Mouse (Mus musculus): ENCODE data around the gene Dnmt3a. TPM values are rescaled to one million over a fixed set of nuclear protein-coding genes. Genes with fewer than 3 reads are reported as not detected.

Dnmt3a gene
- polyA plus RNA-seq, 1 experiment: 41.5 TPM

DNA sequence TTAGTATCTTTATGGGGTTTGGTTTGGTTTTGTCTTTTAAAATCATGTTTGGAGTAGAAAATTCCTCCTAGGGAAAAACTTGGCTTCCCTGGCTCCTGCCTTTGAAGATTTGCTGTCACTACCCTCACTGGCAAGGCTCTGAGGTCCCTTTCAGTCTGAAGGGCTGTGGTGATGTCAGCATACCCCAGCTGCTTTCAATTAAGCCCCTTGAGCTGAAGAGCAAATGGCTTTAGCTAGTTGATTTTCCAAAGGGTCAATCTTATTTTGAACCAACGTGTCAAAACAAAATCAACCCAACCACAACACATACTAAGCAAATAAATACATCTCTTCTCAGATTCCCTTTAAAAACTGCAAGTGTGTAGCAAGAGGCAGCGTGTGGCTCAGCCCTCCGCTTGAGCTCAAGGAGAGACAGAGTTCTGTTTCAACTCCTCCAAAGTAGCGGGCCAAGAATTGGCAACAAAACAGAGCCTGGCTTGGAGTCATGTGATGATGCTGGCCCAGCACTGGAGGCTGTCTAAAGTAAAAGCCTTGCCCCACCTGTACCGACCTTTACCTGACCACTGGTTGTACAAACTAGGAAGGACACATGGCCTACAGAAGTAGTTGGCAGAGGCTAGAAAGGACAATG, 17.3 kb upstream of the Dnmt3a start:
- Histone ChIP-seq H3K27ac (ENCODE audit: control insufficient read depth, insufficient read depth, low read depth, low read length, poor library complexity) (no peak overlapping the region), H3K4me1 (ENCODE audit: control insufficient read depth, insufficient read depth, low read length) (no peaks in the 10 kb centered on the region), H3K4me3 (replicated peaks; ENCODE audit: control insufficient read depth, low read depth, low read length) (no peak overlapping the region)
- no peak for TF ChIP-seq CTCF (IDR thresholded peaks at IDR 0.05; ENCODE audit: control insufficient read depth, insufficient read depth, low read length)
- no peak for TF ChIP-seq POLR2A (IDR thresholded peaks at IDR 0.05; ENCODE audit: borderline replicate concordance, control insufficient read depth, low read depth, low read length)
- WGBS: 79% methylated on average over 5 of the region's 5 CpGs

DNA sequence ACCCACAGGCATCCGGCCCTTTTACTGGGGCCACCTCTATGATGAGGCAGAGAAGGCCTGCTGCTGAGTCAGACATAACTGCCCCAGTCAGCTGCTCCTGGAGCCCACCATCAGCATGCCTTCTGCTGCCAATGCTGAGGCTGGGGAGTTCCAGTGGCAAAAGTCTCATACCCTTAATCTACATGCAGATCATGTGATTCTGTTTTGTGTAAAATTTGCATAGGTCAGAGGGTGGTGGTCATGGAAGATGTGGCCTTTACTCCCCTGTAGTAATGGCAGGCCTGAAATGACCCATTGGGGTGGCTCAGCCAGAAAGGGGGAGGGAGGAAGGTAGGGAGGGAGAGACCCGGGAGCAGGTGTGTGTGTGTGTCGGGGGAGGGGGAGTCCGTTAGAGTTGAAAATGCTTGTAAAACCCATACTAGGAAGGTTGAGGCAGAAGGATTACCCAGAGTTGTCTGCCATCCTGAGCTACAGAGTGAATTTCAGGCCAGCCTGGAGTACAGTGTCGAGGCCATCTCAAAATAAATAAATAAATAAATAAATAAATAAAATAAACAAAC, 16.1 kb upstream of the Dnmt3a start:
- H3K4me1 ChIP-seq (ENCODE audit: control insufficient read depth, insufficient read depth, low read length): no peaks in the 10 kb centered on the region
- 78% methylated on average over 5 of the region's 5 CpGs for WGBS
- no peak overlapping the region for H3K27ac ChIP-seq (ENCODE audit: control insufficient read depth, insufficient read depth, low read depth, low read length, poor library complexity)
- TF ChIP-seq CTCF (IDR thresholded peaks at IDR 0.05; ENCODE audit: control insufficient read depth, insufficient read depth, low read length) (no peak), POLR2A (IDR thresholded peaks at IDR 0.05; ENCODE audit: borderline replicate concordance, control insufficient read depth, low read depth, low read length) (no peak)
- no peak overlapping the region for H3K4me3 ChIP-seq (replicated peaks; ENCODE audit: control insufficient read depth, low read depth, low read length)

DNA sequence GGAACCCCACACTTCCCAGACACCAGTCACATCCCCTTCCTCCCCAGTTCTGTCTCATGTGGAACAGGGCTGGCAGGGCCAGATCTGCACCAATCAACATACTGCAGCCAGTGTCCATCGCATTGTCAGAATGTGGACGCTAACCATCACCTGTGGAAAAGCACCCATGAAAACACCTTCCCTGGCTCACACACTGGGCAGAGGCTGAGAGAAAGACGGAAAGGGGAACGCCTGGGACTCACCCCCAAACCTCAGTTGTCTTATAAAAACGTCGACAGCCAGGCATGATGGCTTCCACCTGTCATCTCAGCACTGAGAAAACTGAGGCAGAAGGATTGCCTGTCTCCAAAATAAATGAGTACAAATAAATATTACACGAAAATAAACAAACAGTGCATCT, 14.6 kb upstream of the Dnmt3a start:
- 28% methylated on average over 7 of the region's 7 CpGs for WGBS
- no peak overlapping the region for H3K4me3 ChIP-seq (replicated peaks; ENCODE audit: control insufficient read depth, low read depth, low read length)
- no peak for TF ChIP-seq CTCF (IDR thresholded peaks at IDR 0.05; ENCODE audit: control insufficient read depth, insufficient read depth, low read length)
- no peak for TF ChIP-seq POLR2A (IDR thresholded peaks at IDR 0.05; ENCODE audit: borderline replicate concordance, control insufficient read depth, low read depth, low read length)
- H3K4me1 ChIP-seq (ENCODE audit: control insufficient read depth, insufficient read depth, low read length): no peaks in the 10 kb centered on the region
- no peak overlapping the region for H3K27ac ChIP-seq (ENCODE audit: control insufficient read depth, insufficient read depth, low read depth, low read length, poor library complexity)

DNA sequence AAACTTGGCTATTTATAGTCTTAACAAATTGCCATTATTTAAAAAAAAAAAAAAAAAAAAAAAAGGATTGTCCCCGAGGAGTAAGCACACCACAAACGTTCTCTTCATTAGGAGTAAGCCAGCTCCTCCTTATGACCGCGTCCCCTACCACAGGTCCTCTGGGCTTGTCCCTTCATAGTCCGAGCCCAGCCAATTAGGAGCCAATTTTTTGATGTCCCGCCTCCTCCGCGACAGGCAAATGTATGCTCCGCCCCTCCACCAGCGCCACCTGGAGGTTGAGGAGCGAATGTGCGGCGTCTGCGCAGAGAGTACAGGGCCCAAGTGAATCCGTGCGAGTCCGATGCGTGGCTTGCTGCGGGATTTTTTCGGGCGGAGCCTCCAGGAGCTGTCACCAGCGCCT, 14.1 kb upstream of the Dnmt3a start:
- under 1% methylated on average over 22 of the region's 22 CpGs for WGBS
- H3K27ac ChIP-seq (ENCODE audit: control insufficient read depth, insufficient read depth, low read depth, low read length, poor library complexity): no peak overlapping the region
- peak overlapping the region; percentile 34 for H3K4me3 ChIP-seq (replicated peaks; ENCODE audit: control insufficient read depth, low read depth, low read length)
- H3K4me1 ChIP-seq (ENCODE audit: control insufficient read depth, insufficient read depth, low read length): no peaks in the 10 kb centered on the region
- TF ChIP-seq CTCF (IDR thresholded peaks at IDR 0.05; ENCODE audit: control insufficient read depth, insufficient read depth, low read length): peak; percentile 97
- TF ChIP-seq POLR2A (IDR thresholded peaks at IDR 0.05; ENCODE audit: borderline replicate concordance, control insufficient read depth, low read depth, low read length): peak; percentile 53; the same call in 1 of the 2 replicates

DNA sequence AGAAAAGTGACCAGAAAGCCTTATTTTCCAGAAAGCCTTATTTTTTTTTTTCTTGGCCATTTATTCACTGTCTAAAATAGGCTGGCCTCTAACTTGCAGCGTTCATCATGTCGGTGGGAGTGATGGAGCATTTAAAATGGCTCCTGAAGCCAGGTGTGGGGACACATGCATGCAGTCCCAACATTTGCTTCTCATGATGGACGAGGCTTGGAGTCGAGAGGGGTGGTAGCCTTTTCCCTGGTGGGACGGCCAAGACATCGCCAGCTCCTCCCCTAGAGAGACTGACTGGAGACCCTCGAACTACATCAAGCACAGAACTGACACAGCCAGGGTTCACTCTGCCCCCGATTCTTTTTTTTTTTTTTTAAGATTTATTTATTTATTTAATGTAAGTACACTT, 13.6 kb upstream of the Dnmt3a start:
- 28% methylated on average over 8 of the region's 8 CpGs for WGBS
- no peak overlapping the region for H3K4me3 ChIP-seq (replicated peaks; ENCODE audit: control insufficient read depth, low read depth, low read length)
- no peaks in the 10 kb centered on the region for H3K4me1 ChIP-seq (ENCODE audit: control insufficient read depth, insufficient read depth, low read length)
- TF ChIP-seq CTCF (IDR thresholded peaks at IDR 0.05; ENCODE audit: control insufficient read depth, insufficient read depth, low read length) (no peak), POLR2A (IDR thresholded peaks at IDR 0.05; ENCODE audit: borderline replicate concordance, control insufficient read depth, low read depth, low read length) (no peak)
- no peak overlapping the region for H3K27ac ChIP-seq (ENCODE audit: control insufficient read depth, insufficient read depth, low read depth, low read length, poor library complexity)

DNA sequence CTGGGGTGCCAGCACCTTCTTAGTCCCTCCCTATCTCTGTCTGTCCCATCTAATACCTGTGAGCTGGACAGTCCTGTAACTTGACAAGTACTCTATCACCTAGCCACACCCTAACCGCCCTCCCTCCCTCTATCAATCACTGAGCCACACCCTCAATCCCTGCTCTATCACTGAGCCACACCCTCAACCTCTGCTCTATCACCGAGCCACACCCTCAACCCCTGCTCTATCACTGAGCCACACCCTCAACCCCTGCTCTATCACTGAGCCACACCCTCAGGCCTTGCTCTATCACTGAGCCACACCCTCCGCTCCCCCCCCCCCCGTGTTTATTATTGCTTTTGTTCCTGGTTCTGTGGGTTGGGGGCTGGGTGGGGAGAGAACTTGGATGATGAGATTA, 10.2 kb upstream of the Dnmt3a start:
- H3K4me3 ChIP-seq (replicated peaks; ENCODE audit: control insufficient read depth, low read depth, low read length): no peak overlapping the region
- TF ChIP-seq POLR2A (IDR thresholded peaks at IDR 0.05; ENCODE audit: borderline replicate concordance, control insufficient read depth, low read depth, low read length) (no peak), CTCF (IDR thresholded peaks at IDR 0.05; ENCODE audit: control insufficient read depth, insufficient read depth, low read length) (no peak)
- WGBS: 52% methylated on average over 3 of the region's 4 CpGs
- peaks cover 3% of the 10 kb centered on the region for H3K4me1 ChIP-seq (ENCODE audit: control insufficient read depth, insufficient read depth, low read length)
- H3K27ac ChIP-seq (ENCODE audit: control insufficient read depth, insufficient read depth, low read depth, low read length, poor library complexity): no peak overlapping the region

DNA sequence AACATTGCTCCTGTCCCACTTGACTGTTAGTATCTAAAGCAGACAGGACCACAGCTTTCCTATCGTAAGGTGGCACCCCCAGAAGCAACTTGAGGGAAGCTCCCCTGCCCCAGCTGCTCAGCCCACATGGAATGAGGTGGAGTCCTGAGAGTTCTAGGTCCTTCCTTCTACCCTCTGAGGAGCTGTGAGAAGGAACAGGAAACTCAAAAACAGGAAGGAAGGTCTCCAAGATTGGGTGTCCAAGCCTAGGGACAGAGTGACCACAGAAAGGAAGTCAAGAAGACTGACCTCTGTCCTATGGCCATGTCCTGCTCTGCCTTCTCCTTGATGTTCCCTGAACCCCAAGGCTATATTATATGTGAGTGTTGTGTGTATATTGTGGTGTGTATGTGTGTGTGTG, 6.3 kb upstream of the Dnmt3a start:
- TF ChIP-seq POLR2A (IDR thresholded peaks at IDR 0.05; ENCODE audit: borderline replicate concordance, control insufficient read depth, low read depth, low read length) (no peak), CTCF (IDR thresholded peaks at IDR 0.05; ENCODE audit: control insufficient read depth, insufficient read depth, low read length) (no peak)
- H3K27ac ChIP-seq (ENCODE audit: control insufficient read depth, insufficient read depth, low read depth, low read length, poor library complexity): no peak overlapping the region
- peaks cover 3% of the 10 kb centered on the region for H3K4me1 ChIP-seq (ENCODE audit: control insufficient read depth, insufficient read depth, low read length)
- WGBS: 21% methylated on average over 1 of the region's 1 CpGs
- H3K4me3 ChIP-seq (replicated peaks; ENCODE audit: control insufficient read depth, low read depth, low read length): no peak overlapping the region

DNA sequence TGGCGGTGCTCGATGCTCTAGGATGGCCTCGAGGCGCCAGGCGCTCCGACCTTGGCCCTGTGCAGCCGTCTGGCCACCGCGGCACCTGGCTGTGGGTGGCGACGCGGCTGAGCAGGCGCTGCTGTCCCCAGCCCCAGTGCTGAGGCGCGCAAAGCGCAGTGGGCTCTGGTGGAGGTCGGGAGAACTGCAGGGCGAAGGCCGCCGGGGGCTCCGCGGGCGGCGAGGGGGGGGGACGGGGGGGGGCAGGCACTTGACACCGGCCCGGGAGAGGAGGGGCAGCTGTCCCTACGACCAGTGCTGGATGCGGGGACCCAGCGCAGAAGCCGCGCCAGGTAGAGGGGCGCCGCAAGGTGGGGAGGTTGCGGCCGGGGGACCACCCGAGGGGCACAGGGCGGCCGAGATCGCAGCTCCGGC, 471 bp downstream of the Dnmt3a start:
- under 1% methylated on average over 41 of the region's 41 CpGs for WGBS
- Histone ChIP-seq H3K27ac (ENCODE audit: control insufficient read depth, insufficient read depth, low read depth, low read length, poor library complexity) (peak overlapping the region; percentile 66; the same call in 1 of the 2 replicates), H3K4me3 (replicated peaks; ENCODE audit: control insufficient read depth, low read depth, low read length) (peak overlapping the region; percentile 59), H3K4me1 (ENCODE audit: control insufficient read depth, insufficient read depth, low read length) (peaks cover 1% of the 10 kb centered on the region; the same call in 1 of the 2 replicates)
- TF ChIP-seq POLR2A (IDR thresholded peaks at IDR 0.05; ENCODE audit: borderline replicate concordance, control insufficient read depth, low read depth, low read length) (no peak), CTCF (IDR thresholded peaks at IDR 0.05; ENCODE audit: control insufficient read depth, insufficient read depth, low read length) (peak; percentile 60)
